Mouse (Mus musculus) intestine, postnatal 0 days (tissue): ENCODE measurements around the gene Cers4. TPM values are rescaled to one million over a fixed set of nuclear protein-coding genes. Genes with fewer than 3 reads are reported as not detected.

ENCODE experiments used
- ATAC-seq: fragments of 200-750 bp; cut with Nextera tagmentation; 2 replicates; pipeline ENCODE4 v1.8.0; 2017; ENCODE audit warnings: mild to moderate bottlenecking, moderate TSS enrichment, moderate library complexity
- H3K27ac ChIP-seq: fragments of 300-500 bp; sonication (generic); 2 replicates; pipeline ENCODE4 v1.5.1; 2014; ENCODE audit warnings: mild to moderate bottlenecking, low read depth, low read length, moderate library complexity
- H3K27me3 ChIP-seq: fragments of 300-500 bp; sonication (generic); replicated peaks from 2 replicates; pipeline ENCODE4 v1.6.1; 2014; ENCODE audit warnings: low read length, mixed read lengths; ENCODE audit not compliant: control insufficient read depth, insufficient read depth
- H3K36me3 ChIP-seq: fragments of 300-500 bp; sonication (generic); 2 replicates; pipeline ENCODE4 v1.6.1; 2014; ENCODE audit warnings: mild to moderate bottlenecking, moderate library complexity; ENCODE audit not compliant: control insufficient read depth, insufficient read depth
- H3K4me1 ChIP-seq: fragments of 300-500 bp; sonication (generic); replicated peaks from 2 replicates; pipeline ENCODE4 v1.6.1; 2014; ENCODE audit warnings: antibody characterized with exemption, low read length, mixed read lengths; ENCODE audit not compliant: control insufficient read depth, insufficient read depth
- H3K4me2 ChIP-seq: fragments of 300-500 bp; sonication (generic); replicated peaks from 2 replicates; pipeline ENCODE4 v1.6.1; 2014; ENCODE audit warnings: low read depth, mild to moderate bottlenecking, moderate library complexity
- H3K4me3 ChIP-seq: fragments of 300-500 bp; sonication (generic); 2 replicates; pipeline ENCODE4 v1.5.1; 2014; ENCODE audit warnings: low read depth, low read length
- H3K9ac ChIP-seq: fragments of 300-500 bp; sonication (generic); 2 replicates; pipeline ENCODE4 v1.6.1; 2014; ENCODE audit warnings: mild to moderate bottlenecking, low read depth, low read length
- H3K9me3 ChIP-seq: fragments of 300-500 bp; sonication (generic); 2 replicates; pipeline ENCODE4 v1.6.1; 2016; ENCODE audit warnings: mixed run types; ENCODE audit not compliant: control insufficient read depth
- CTCF ChIP-seq: sonication (generic); IDR thresholded peaks from 2 replicates; pipeline ENCODE4 v1.5.1; 2016; ENCODE audit warnings: low read depth, mild to moderate bottlenecking, control low read depth, antibody characterized with exemption, moderate library complexity
- WGBS: fragments of 180-500 bp; shearing (Covaris S2); extraction: QIAGEN DNeasy Blood & Tissue Kit; methylation state at CpG from one replicate; pipeline ENCODE4 v1.1.7; 2014; 5-methylcytosine and 5-hydroxymethylcytosine counted together
- polyA plus RNA-seq: library from polyadenylated mRNA; unstranded; fragments of >200 nt; fragmentation: Nextera tagmentation; extraction: Ambion mirVana; gene quantifications from 2 replicates; pipeline ENCODE4 v1.2.1, GENCODE M21; 2015

The Cers4 gene
- polyA plus RNA-seq, 1 experiment from 2014 or later = 8.6 TPM

DNA sequence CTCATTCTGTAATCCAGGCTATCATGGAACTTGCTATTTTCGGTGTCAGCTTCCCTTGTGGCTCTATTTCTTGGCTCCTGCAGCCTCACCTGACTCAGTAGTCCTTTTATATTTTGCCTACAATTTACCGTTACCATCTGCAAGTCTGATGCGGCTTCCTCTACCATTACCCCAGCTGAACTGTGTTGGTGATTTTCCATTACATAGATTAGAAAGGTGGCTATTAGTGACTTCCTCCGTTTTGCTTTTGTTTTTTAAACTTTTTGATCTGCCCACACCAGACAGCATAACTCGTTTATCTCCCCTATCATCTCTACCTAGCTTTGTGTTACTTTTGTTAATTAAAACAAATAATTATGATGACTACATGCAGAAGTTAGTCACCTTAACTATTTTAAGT is 14.7 kb downstream of the Cers4 start:
- Histone ChIP-seq H3K36me3 (no peaks in the 10 kb centered on the region), H3K4me1 (peaks cover 5% of the 10 kb centered on the region; the same call in 1 of the 2 replicates), H3K27me3 (no peaks in the 10 kb centered on the region), H3K27ac (no peak overlapping the region), H3K9ac (no peak overlapping the region), H3K4me2 (no peak overlapping the region), H3K4me3 (no peak overlapping the region), H3K9me3 (no peaks in the 10 kb centered on the region)
- WGBS = 72% methylated on average over 5 of the region's 5 CpGs
- no peak for TF ChIP-seq CTCF
- no peak for ATAC-seq

DNA sequence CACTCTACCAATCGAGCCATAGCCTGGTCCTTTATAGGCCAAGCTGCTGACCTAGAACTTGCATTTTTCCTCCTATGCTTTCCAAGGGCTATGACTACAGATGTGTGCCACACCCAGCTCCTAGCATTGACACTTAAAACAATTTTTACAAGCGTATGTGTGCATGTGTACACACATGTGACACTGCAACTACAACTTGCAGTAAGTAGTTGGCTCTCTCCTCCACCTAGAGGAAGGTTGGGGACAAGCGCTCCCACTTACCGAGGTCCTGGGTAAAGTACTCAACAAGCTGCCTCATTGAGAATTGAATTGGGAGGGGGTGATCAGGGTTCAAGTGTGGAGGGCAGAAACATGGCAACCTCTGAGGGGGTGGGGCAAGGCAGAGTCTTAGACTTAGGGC is 18.0 kb downstream of the Cers4 start:
- Histone ChIP-seq H3K4me1 (peaks cover 5% of the 10 kb centered on the region; the same call in 1 of the 2 replicates), H3K9ac (no peak overlapping the region), H3K27ac (no peak overlapping the region)

DNA sequence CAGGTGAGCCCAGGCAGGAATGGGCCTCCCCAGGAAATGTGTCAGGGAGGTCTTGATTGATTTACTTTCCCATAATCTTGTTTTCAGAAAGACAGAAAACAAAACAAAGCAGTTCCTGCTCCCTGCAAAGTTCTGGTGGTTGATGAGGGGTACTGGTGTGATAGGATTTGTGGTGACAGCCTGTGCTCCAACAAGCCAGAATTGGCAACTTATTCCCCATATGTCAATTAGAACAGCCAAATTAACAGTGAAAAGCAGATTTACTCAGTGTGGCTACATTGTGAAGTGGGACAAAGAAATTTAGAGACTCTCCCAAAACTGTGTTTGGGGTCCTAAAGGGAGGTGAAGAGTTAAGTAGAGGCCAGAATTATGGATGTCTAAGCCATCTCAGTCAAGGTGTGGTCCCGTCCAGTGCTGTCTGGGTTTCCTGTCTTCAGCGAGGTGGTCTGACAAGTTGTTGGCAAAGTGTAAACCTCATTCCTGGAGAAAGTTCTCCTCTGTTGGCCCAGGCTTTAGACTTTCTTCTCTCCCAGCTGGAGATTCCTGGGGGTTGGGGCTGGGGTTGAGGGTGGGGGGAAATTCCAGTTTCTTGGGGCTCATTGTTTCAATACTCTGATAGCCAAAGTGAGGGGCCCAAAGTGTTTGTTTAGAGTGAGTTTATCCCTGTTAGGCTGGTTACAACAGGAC is 18.7 kb downstream of the Cers4 start:
- Histone ChIP-seq H3K9ac (no peak overlapping the region), H3K4me3 (no peak overlapping the region), H3K4me1 (peaks cover 5% of the 10 kb centered on the region; the same call in 1 of the 2 replicates), H3K9me3 (no peaks in the 10 kb centered on the region), H3K4me2 (no peak overlapping the region), H3K36me3 (peaks cover 2% of the 10 kb centered on the region; the same call in 1 of the 2 replicates), H3K27ac (no peak overlapping the region; the same call in 1 of the 2 replicates), H3K27me3 (no peaks in the 10 kb centered on the region)
- no peak for TF ChIP-seq CTCF
- WGBS = 35% methylated on average over 2 of the region's 2 CpGs
- ATAC-seq = peak; percentile 9; the same call in 1 of the 2 replicates

More for the DNA sequence above, 18.0 kb downstream of the Cers4 start:
- 74% methylated on average over 4 of the region's 4 CpGs for WGBS
- H3K4me2 ChIP-seq = no peak overlapping the region
- peak; percentile 37; the same call in 1 of the 2 replicates for ATAC-seq
- peak; percentile 64 for TF ChIP-seq CTCF
- no peaks in the 10 kb centered on the region; the same call in 1 of the 2 replicates for H3K36me3 ChIP-seq
- H3K9me3 ChIP-seq = no peaks in the 10 kb centered on the region
- H3K27me3 ChIP-seq = no peaks in the 10 kb centered on the region
- H3K4me3 ChIP-seq = no peak overlapping the region

DNA sequence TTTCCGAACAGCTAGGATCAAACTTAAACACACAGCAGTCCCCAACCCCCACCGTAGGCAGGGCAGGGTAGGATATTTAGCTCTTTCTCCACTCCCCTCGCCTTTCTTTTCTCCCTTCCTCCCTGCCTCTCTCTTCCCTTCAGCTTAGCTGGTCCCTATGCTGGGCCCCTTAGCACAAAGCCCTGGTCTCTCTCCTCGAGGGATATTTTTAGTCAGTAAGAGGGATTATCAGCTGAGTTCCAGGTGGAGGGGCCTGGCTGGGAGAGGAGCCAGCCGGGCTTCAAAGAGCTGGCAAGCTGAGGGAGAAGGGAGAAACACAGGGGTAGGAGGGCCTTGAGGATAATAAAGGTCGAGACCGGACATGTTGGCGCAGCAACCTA is 19.3 kb downstream of the Cers4 start:
- H3K9ac ChIP-seq = no peak overlapping the region

DNA sequence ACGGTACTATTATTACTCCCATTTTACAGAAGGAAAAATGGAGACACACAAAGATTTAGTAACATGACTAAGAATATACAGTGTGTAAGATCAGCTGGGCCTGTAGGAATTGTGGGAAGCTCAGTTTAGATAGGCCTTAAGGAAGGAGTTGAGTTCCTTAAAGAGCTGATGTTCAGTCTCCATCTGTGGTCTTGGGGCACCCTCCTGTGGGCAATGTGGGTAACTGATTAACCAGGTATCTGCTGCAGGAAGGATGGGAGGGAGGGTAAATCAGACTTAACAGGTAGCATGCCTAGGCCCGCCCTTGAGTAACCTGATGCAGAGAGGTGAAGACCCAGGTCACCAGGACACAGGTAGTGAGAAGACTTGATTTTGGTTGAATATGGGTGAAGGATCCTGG is 23.3 kb downstream of the Cers4 start:
- H3K27me3 ChIP-seq = no peaks in the 10 kb centered on the region
- no peak overlapping the region for H3K9ac ChIP-seq
- ATAC-seq = no peak
- peaks cover 4% of the 10 kb centered on the region; the same call in 1 of the 2 replicates for H3K4me1 ChIP-seq
- no peak overlapping the region for H3K4me2 ChIP-seq
- TF ChIP-seq CTCF = peak; percentile 89
- H3K4me3 ChIP-seq = no peak overlapping the region
- H3K36me3 ChIP-seq = peaks cover 41% of the 10 kb centered on the region
- no peaks in the 10 kb centered on the region for H3K9me3 ChIP-seq
- H3K27ac ChIP-seq = no peak overlapping the region
- WGBS = 67% methylated on average over 2 of the region's 2 CpGs

More for the DNA sequence above, 19.3 kb downstream of the Cers4 start:
- Histone ChIP-seq H3K9me3 (no peaks in the 10 kb centered on the region), H3K27ac (no peak overlapping the region), H3K4me1 (peaks cover 5% of the 10 kb centered on the region; the same call in 1 of the 2 replicates), H3K36me3 (peaks cover 6% of the 10 kb centered on the region), H3K4me3 (no peak overlapping the region), H3K4me2 (no peak overlapping the region), H3K27me3 (no peaks in the 10 kb centered on the region)
- 0 out of 2 replicates have a peak, but pooled peaks have one; percentile 44 for ATAC-seq
- WGBS = 21% methylated on average over 8 of the region's 8 CpGs
- TF ChIP-seq CTCF = no peak

DNA sequence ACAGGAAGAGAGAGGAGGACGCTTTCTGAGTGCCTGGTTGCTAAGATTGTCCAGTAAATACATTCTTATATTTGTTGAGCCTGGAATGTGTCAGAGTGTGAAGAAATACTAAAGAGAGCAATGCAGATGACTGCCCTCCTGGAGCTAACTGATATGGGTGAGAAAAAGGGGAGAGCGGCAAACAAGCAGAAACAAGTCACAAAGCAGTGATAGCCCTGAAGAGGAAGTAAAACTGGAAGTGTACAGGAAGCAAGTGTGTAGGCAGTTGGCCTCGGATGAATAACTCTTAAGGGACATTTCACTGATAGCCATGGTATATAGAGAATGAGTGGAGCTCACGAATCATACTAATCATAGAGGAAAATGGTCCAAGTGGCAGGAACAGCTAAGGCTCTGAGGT is 28.6 kb downstream of the Cers4 start:
- H3K9ac ChIP-seq = no peak overlapping the region
- no peak overlapping the region for H3K27ac ChIP-seq
- no peak overlapping the region for H3K4me3 ChIP-seq
- peaks cover 47% of the 10 kb centered on the region for H3K36me3 ChIP-seq
- ATAC-seq = no peak
- H3K4me1 ChIP-seq = no peaks in the 10 kb centered on the region
- no peak for TF ChIP-seq CTCF
- H3K9me3 ChIP-seq = no peaks in the 10 kb centered on the region
- H3K4me2 ChIP-seq = no peak overlapping the region
- 84% methylated on average over 4 of the region's 4 CpGs for whole genome bisulfite sequencing
- H3K27me3 ChIP-seq = no peaks in the 10 kb centered on the region
